Mouse (Mus musculus) lung, embryonic 14.5 days (tissue): ENCODE results near the gene Nrxn3. TPM values are rescaled to one million over a fixed set of nuclear protein-coding genes. Genes with fewer than 3 reads are reported as not detected.

Experiments
- ATAC-seq: fragments of 200-750 bp; cut with Nextera tagmentation; 2 replicates; pipeline ENCODE4 v1.8.0; 2017; ENCODE audit warnings: mild to moderate bottlenecking, moderate TSS enrichment, moderate library complexity; ENCODE audit not compliant: insufficient read depth
- DNase-seq: peaks from one replicate; pipeline ENCODE4 v3.0.0-alpha.2; 2015
- H3K27ac ChIP-seq: fragments of 300-500 bp; sonication (generic); 2 replicates; pipeline ENCODE4 v1.5.1; 2014; ENCODE audit warnings: low read depth, mild to moderate bottlenecking, moderate library complexity
- H3K27me3 ChIP-seq: fragments of 300-500 bp; sonication (generic); 2 replicates; pipeline ENCODE4 v1.6.1; 2014; ENCODE audit warnings: low read length, control low read depth; ENCODE audit not compliant: insufficient read depth
- H3K36me3 ChIP-seq: fragments of 300-500 bp; sonication (generic); 2 replicates; pipeline ENCODE4 v1.6.1; 2014; ENCODE audit warnings: control low read depth; ENCODE audit not compliant: insufficient read depth
- H3K4me1 ChIP-seq: fragments of 300-500 bp; sonication (generic); 2 replicates; pipeline ENCODE4 v1.6.1; 2014; ENCODE audit warnings: antibody characterized with exemption, control low read depth; ENCODE audit not compliant: insufficient read depth
- H3K4me2 ChIP-seq: fragments of 300-500 bp; sonication (generic); 2 replicates; pipeline ENCODE4 v1.6.1; 2014; ENCODE audit warnings: mild to moderate bottlenecking
- H3K4me3 ChIP-seq: fragments of 300-500 bp; sonication (generic); 2 replicates; pipeline ENCODE4 v1.5.1; 2014; ENCODE audit warnings: low read depth, low read length
- H3K9ac ChIP-seq: fragments of 300-500 bp; sonication (generic); 2 replicates; pipeline ENCODE4 v1.6.1; 2014
- H3K9me3 ChIP-seq: fragments of 300-500 bp; sonication (generic); 2 replicates; pipeline ENCODE4 v1.6.1; 2016; ENCODE audit warnings: low read depth, low read length, control low read depth
- CTCF ChIP-seq: IDR thresholded peaks from 2 replicates; pipeline ENCODE4 v1.5.1; 2016; ENCODE audit warnings: antibody characterized with exemption, low read depth
- WGBS: fragments of 180-500 bp; shearing (Covaris S2); extraction: QIAGEN DNeasy Blood & Tissue Kit; methylation state at CpG from one replicate; pipeline ENCODE4 v1.1.7; 2014; 5-methylcytosine and 5-hydroxymethylcytosine counted together
- polyA plus RNA-seq: library from polyadenylated mRNA; unstranded; fragments of >200 nt; fragmentation: Nextera tagmentation; extraction: Ambion mirVana; gene quantifications from 2 replicates; pipeline ENCODE4 v1.2.1, GENCODE M21; 2014

Gene Nrxn3
- polyA plus RNA-seq, 1 experiment from 2014 or later = 3.9 TPM

DNA sequence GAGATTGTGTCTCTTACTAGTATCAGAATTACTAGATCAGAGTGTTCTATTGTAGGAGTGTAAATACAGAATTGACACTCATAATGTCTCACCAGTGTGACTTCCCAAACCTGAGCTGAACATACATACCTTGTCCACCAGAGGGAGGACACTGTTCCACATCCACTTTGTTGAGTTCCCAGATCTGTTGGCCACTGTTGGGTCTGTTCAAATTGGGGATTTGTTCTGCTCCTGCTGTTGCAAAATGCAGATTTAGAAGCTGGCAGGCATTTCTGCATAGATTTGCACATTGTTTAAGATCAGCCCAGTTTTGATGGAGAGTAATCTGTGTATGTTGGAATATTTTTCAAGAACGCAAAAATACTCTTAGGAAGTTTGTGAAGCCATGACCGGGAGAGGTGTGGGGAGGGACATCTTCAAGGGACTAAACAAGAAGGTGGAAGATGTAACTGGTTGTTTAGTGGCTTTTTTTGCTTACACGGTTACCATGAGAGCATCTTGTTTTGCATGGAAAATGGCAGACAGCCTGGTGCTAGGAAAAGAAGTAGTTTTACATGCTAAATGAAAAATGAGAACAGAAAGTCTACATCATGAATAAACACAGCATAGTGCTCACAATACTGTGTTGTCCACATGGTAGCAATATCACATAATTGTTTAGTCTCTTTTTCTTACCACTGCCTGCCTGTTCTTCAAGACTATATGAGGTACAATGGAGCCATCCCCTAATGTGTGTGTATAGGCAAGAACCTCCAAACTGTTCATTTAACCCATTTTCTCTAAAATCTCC is 609.0 kb downstream of the Nrxn3 start:
- no peak overlapping the region for H3K9ac ChIP-seq
- no peak overlapping the region for H3K4me2 ChIP-seq
- H3K27me3 ChIP-seq = no peaks in the 10 kb centered on the region
- ATAC-seq = no peak
- 90% methylated on average over 3 of the region's 3 CpGs for WGBS
- no peaks in the 10 kb centered on the region for H3K36me3 ChIP-seq
- no peak overlapping the region for H3K27ac ChIP-seq
- H3K4me3 ChIP-seq = no peak overlapping the region
- peak; percentile 40 for TF ChIP-seq CTCF
- peak; percentile 19 for DNase-seq
- no peaks in the 10 kb centered on the region for H3K9me3 ChIP-seq
- no peaks in the 10 kb centered on the region for H3K4me1 ChIP-seq

DNA sequence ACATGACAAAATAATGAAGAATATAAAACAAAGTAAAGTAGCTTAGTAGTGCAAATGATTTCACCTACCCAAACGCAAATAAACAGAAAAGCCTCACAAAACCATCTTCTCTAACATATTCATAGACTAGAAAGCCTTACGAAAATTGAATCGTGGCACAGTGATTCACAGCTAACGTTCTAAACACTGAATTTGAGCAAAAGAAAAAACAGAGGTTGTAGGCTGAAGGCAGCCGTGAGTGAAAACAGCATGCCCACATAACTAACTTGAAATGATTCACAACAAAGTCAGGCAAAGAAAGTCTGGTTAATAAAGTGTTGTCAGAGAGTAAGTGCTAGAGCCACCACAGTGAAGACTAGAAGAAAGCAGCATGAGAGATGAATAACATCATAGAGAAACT is 610.8 kb downstream of the Nrxn3 start:
- no peak for TF ChIP-seq CTCF
- Histone ChIP-seq H3K9ac (no peak overlapping the region), H3K9me3 (no peaks in the 10 kb centered on the region), H3K4me3 (no peak overlapping the region), H3K27me3 (no peaks in the 10 kb centered on the region), H3K27ac (no peak overlapping the region), H3K36me3 (no peaks in the 10 kb centered on the region), H3K4me1 (no peaks in the 10 kb centered on the region), H3K4me2 (no peak overlapping the region)
- WGBS = 84% methylated on average over 5 of the region's 5 CpGs
- ATAC-seq = no peak
- no peak for DNase-seq

DNA sequence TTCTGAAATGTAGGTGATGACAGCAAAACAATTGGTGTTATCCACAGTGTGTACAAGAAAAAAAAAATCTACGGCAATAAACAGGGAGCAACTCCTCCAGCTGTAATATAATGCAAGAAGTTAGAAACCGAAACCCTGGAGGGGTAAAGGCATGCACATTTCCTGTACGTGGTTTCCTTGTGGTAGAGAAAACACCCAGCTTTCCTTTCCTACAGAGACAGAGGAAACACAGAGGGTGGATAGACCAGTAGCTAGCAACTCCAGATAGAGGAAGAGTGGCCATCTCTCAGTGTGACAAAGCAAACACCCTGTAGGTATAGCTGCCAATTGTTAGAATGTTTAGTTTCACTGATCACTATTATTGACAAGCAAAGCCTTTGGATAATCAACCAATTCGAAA is 642.2 kb downstream of the Nrxn3 start:
- H3K9me3 ChIP-seq = no peaks in the 10 kb centered on the region
- no peak for TF ChIP-seq CTCF
- H3K27ac ChIP-seq = no peak overlapping the region
- no peaks in the 10 kb centered on the region for H3K27me3 ChIP-seq
- no peak overlapping the region for H3K4me3 ChIP-seq
- no peaks in the 10 kb centered on the region for H3K4me1 ChIP-seq
- no peak overlapping the region for H3K4me2 ChIP-seq
- H3K9ac ChIP-seq = no peak overlapping the region
- 59% methylated on average over 4 of the region's 4 CpGs for WGBS
- DNase-seq (no peak), ATAC-seq (no peak)
- no peaks in the 10 kb centered on the region for H3K36me3 ChIP-seq

DNA sequence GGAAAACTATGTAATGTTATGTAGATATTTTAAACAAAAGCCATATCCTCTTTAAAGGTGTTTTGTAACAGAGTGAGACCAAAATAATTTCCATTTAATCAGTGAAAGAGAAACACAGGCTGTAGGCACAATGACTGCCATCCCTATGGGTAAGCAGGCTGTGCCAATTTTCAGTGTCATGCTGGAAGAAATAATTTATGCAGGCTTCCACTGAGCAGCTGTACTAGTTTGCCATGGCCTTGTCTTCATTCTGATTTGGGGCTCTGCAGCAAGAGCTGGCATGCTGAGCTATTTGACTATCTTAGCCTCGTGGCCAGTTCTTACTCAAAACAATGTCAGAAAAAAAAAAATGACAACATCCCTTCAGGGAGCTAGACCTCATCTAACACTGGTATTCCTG is 647.3 kb downstream of the Nrxn3 start:
- Histone ChIP-seq H3K4me3 (no peak overlapping the region), H3K4me2 (no peak overlapping the region), H3K27ac (no peak overlapping the region), H3K36me3 (no peaks in the 10 kb centered on the region), H3K9ac (no peak overlapping the region), H3K27me3 (no peaks in the 10 kb centered on the region), H3K4me1 (no peaks in the 10 kb centered on the region), H3K9me3 (no peaks in the 10 kb centered on the region)
- DNase-seq (no peak), ATAC-seq (no peak)
- 30% methylated on average over 1 of the region's 1 CpGs for WGBS
- no peak for TF ChIP-seq CTCF

DNA sequence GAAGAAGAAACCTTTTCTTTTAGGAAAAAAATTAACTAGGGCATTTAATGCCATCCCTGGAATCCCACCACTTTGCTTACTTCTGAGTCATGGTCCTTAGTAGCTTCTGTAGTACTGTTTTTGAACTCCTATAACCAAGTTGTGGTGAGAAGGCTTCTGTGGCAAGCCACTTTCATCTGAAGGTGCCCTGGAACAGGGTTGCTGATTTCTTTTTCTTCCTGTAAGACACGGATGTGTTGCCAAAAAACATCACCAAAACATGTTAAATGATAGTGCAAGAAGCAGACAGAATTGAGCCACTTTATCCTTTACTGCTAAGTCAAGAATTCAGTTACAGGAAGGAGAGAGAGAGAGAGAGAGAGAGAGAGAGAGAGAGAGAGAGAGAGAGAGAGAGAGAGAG is 653.9 kb downstream of the Nrxn3 start:
- Histone ChIP-seq H3K9ac (no peak overlapping the region), H3K27ac (no peak overlapping the region)

DNA sequence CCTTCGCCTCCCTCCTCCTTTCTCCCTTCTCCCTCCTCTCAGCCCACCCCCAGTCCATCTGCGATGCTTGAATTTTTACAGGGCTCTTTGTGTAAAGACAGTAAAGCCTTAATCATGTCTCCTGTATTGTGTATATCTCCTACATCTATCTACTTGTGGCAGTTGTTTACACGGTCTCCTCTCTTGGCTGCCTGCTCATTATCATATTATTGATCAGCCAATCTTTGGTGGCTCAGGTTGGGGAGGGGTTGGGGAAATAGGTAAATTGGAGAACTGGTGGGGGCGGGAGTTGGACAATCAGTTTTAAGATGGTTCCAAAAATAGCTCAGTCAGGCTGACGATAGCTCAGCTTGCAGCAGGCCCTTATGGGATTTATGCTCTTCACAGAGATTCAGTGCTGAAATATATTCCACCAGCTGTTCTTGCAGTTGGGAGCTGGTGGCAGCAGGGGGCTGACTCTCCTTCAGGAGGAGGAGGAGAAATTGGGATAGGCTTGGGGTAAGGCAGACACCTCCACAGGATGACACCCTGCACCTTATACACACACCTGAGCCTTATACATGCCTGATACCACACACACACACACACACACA is 654.5 kb downstream of the Nrxn3 start:
- WGBS = 42% methylated on average over 5 of the region's 5 CpGs
- Histone ChIP-seq H3K27me3 (no peaks in the 10 kb centered on the region), H3K27ac (no peak overlapping the region), H3K9ac (no peak overlapping the region), H3K36me3 (no peaks in the 10 kb centered on the region), H3K4me2 (no peak overlapping the region), H3K4me3 (no peak overlapping the region), H3K4me1 (no peaks in the 10 kb centered on the region), H3K9me3 (no peaks in the 10 kb centered on the region)
- no peak for TF ChIP-seq CTCF
- ATAC-seq = no peak
- DNase-seq = no peak

More for the DNA sequence above, 653.9 kb downstream of the Nrxn3 start:
- Histone ChIP-seq H3K27me3 (no peaks in the 10 kb centered on the region), H3K4me3 (no peak overlapping the region), H3K36me3 (no peaks in the 10 kb centered on the region), H3K4me1 (no peaks in the 10 kb centered on the region), H3K9me3 (no peaks in the 10 kb centered on the region), H3K4me2 (no peak overlapping the region)
- TF ChIP-seq CTCF = no peak
- WGBS = 41% methylated on average over 1 of the region's 1 CpGs
- ATAC-seq = no peak
- no peak for DNase-seq

DNA sequence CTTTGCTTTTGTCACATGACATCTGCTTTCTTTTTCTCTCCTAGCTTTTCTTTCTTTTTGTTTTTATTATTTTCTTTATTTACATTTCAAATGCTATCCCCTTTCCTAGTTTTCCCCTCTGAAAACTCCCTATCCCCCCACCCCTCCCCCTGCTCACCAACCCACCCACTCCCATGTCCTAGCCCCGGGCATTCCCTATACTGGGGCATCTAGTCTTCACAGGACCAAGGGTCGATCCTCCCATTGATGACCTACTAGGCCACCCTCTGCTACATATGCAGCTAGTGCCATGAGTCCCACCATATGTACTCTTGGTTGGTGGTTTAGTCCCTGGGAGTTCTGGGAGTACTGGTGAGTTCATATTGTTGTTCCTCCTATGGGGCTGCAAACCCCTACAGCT is 655.0 kb downstream of the Nrxn3 start:
- H3K4me3 ChIP-seq = no peak overlapping the region
- H3K27me3 ChIP-seq = no peaks in the 10 kb centered on the region
- H3K9me3 ChIP-seq = no peaks in the 10 kb centered on the region
- no peak for TF ChIP-seq CTCF
- no peak overlapping the region for H3K9ac ChIP-seq
- no peak overlapping the region for H3K27ac ChIP-seq
- 79% methylated on average over 2 of the region's 2 CpGs for WGBS
- H3K4me1 ChIP-seq = no peaks in the 10 kb centered on the region
- DNase-seq (no peak), ATAC-seq (no peak)
- no peak overlapping the region for H3K4me2 ChIP-seq
- H3K36me3 ChIP-seq = no peaks in the 10 kb centered on the region
